ENCODE assay signal across 8 mouse cellular contexts in genomic region chr11:120136796-120137624, GRCm38 (mm10). TPM values are rescaled to one million over a fixed set of nuclear protein-coding genes. Genes with fewer than 3 reads are reported as not detected.
DNase-seq lines count a peak whose midpoint lies in the region; ATAC-seq and TF ChIP-seq lines count a peak whose summit lies in the region.

No protein-coding gene starts in this region.

- H3K27ac ChIP-seq in lung, embryonic 14.5 days (ENCODE audit: low read depth): peak overlapping the region; percentile 18; the same call in 1 of the 2 replicates
- 0 out of 2 replicates have a peak overlapping the region, but pooled peaks have one; percentile 9 for H3K27ac ChIP-seq in hindbrain, embryonic 13.5 days

- no peaks in the 10 kb centered on the region for H3K27me3 ChIP-seq in lung, embryonic 14.5 days (ENCODE audit: insufficient read depth, low read length)
- H3K27me3 ChIP-seq in hindbrain, embryonic 13.5 days: no peaks in the 10 kb centered on the region

- no peaks in the 10 kb centered on the region for H3K9me3 ChIP-seq in lung, embryonic 14.5 days (ENCODE audit: low read depth, low read length)
- H3K9me3 ChIP-seq in hindbrain, embryonic 13.5 days: no peaks in the 10 kb centered on the region

- DNase-seq in lung, embryonic 14.5 days: peak; percentile 42
- no peak for DNase-seq in lung, adult 2 months
- DNase-seq in liver: peak; percentile 47
- DNase-seq in right cerebral cortex, postnatal 36 days (ENCODE audit: low spot score in 2 of 2): peak; percentile 75 to 82
- no peak for DNase-seq in cerebellum, adult 9-11 months
- no peak for DNase-seq in cerebellum, adult 11-12 months
- DNase-seq in retina, postnatal 1 day: no peak

- TF ChIP-seq CTCF in lung, embryonic 14.5 days (IDR thresholded peaks at IDR 0.05; ENCODE audit: low read depth): no peak
- no peak for TF ChIP-seq CTCF in lung, adult 2 months (IDR thresholded peaks at IDR 0.05; ENCODE audit: insufficient read depth, low read length)

- peak overlapping the region; percentile 44; the same call in 1 of the 2 replicates for H3K4me2 ChIP-seq in lung, embryonic 14.5 days
- no peak overlapping the region for H3K4me2 ChIP-seq in hindbrain, embryonic 13.5 days

- H3K9ac ChIP-seq in lung, embryonic 14.5 days: peak overlapping the region; percentile 13; the same call in 1 of the 2 replicates
- no peak overlapping the region for H3K9ac ChIP-seq in hindbrain, embryonic 13.5 days

- H3K4me3 ChIP-seq in lung, embryonic 14.5 days (ENCODE audit: low read depth, low read length): no peak overlapping the region
- H3K4me3 ChIP-seq in lung, adult 2 months (replicated peaks; ENCODE audit: extremely low read depth, low read depth, low read length): no peak overlapping the region
- H3K4me3 ChIP-seq in hindbrain, embryonic 13.5 days: no peak overlapping the region

- WGBS in lung, embryonic 14.5 days: 49% methylated on average over 23 of the region's 23 CpGs
- WGBS in lung, adult 2 months: 68% methylated on average over 23 of the region's 23 CpGs
- 56% methylated on average over 23 of the region's 23 CpGs for WGBS in hindbrain, embryonic 13.5 days

- peaks cover 49% of the 10 kb centered on the region; the same call in 1 of the 2 replicates for H3K36me3 ChIP-seq in lung, embryonic 14.5 days (ENCODE audit: insufficient read depth)
- peaks cover 57% of the 10 kb centered on the region for H3K36me3 ChIP-seq in hindbrain, embryonic 13.5 days

- peaks cover 9% of the 10 kb centered on the region for H3K4me1 ChIP-seq in lung, embryonic 14.5 days (ENCODE audit: insufficient read depth)
- H3K4me1 ChIP-seq in lung, adult 2 months (ENCODE audit: control insufficient read depth, insufficient read depth, low read length): peaks cover 14% of the 10 kb centered on the region
- peaks cover 26% of the 10 kb centered on the region for H3K4me1 ChIP-seq in hindbrain, embryonic 13.5 days (replicated peaks)

- no peak for TF ChIP-seq POLR2A in lung, adult 2 months (IDR thresholded peaks at IDR 0.05; ENCODE audit: borderline replicate concordance, extremely low read depth, low read depth, low read length)

- peak; percentile 36; the same call in 1 of the 2 replicates for ATAC-seq in lung, embryonic 14.5 days (ENCODE audit: insufficient read depth)
- no peak for ATAC-seq in hindbrain, embryonic 13.5 days (ENCODE audit: low FRiP score)

RNA-seq across cellular contexts. Expression of gene Slc38a10, which starts 14.1 kb away (rescaled TPM):
- 77.2 and 83.9 TPM in 2 replicates for polyA plus RNA-seq in lung, embryonic 14.5 days (2014; fragmentation: Nextera tagmentation; extraction: Ambion mirVana)
- 132 and 170 TPM in 2 replicates for polyA plus RNA-seq in lung, adult 2 months (2012; rRNA removed)
- 110 and 115 TPM in 2 replicates for polyA plus RNA-seq in hindbrain, embryonic 13.5 days (2015; fragmentation: Nextera tagmentation; extraction: Ambion mirVana)

RNA-seq across cellular contexts. Expression of gene Ndufaf8, which starts 38.3 kb away (rescaled TPM):
- polyA plus RNA-seq in lung, embryonic 14.5 days (2014; fragmentation: Nextera tagmentation; extraction: Ambion mirVana): 76.7 and 88.6 TPM in 2 replicates
- polyA plus RNA-seq in lung, adult 2 months (2012; rRNA removed): 41.3 and 54.8 TPM in 2 replicates
- 52.7 and 57.0 TPM in 2 replicates for polyA plus RNA-seq in hindbrain, embryonic 13.5 days (2015; fragmentation: Nextera tagmentation; extraction: Ambion mirVana)

RNA-seq across cellular contexts. Expression of gene Tepsin, which starts 38.5 kb away (rescaled TPM):
- polyA plus RNA-seq in lung, embryonic 14.5 days (2014; fragmentation: Nextera tagmentation; extraction: Ambion mirVana): 13.4 and 17.1 TPM in 2 replicates
- 29.7 and 32.3 TPM in 2 replicates for polyA plus RNA-seq in lung, adult 2 months (2012; rRNA removed)
- 19.3 and 19.8 TPM in 2 replicates for polyA plus RNA-seq in hindbrain, embryonic 13.5 days (2015; fragmentation: Nextera tagmentation; extraction: Ambion mirVana)

RNA-seq across cellular contexts. Expression of gene Cep131, which starts 50.4 kb away (rescaled TPM):
- polyA plus RNA-seq in lung, embryonic 14.5 days (2014; fragmentation: Nextera tagmentation; extraction: Ambion mirVana): 22.1 and 27.3 TPM in 2 replicates
- 8.5 and 9.2 TPM in 2 replicates for polyA plus RNA-seq in lung, adult 2 months (2012; rRNA removed)
- 23.2 and 26.7 TPM in 2 replicates for polyA plus RNA-seq in hindbrain, embryonic 13.5 days (2015; fragmentation: Nextera tagmentation; extraction: Ambion mirVana)

Comparison
In these comparisons a context has a peak if more than half of its experiments do, and no peak if none do; other contexts are left out.
1. DNase-seq: peak in lung, embryonic 14.5 days (single experiment), liver (single experiment) and right cerebral cortex, postnatal 36 days (2 of 2); none in lung, adult 2 months (single experiment), cerebellum, adult 9-11 months (single experiment), cerebellum, adult 11-12 months (single experiment) and retina, postnatal 1 day (single experiment).